Mouse (Mus musculus) neural tube, postnatal 0 days (tissue): ENCODE measurements around the gene Nptn. TPM values are rescaled to one million over a fixed set of nuclear protein-coding genes. Genes with fewer than 3 reads are reported as not detected.

Experiments
- polyA plus RNA-seq: library from polyadenylated mRNA; unstranded; fragments of >200 nt; fragmentation: Nextera tagmentation; extraction: Ambion mirVana; gene quantifications from 2 replicates; pipeline ENCODE4 v1.2.1, GENCODE M21; 2015

The Nptn gene
- polyA plus RNA-seq: 313 and 331 TPM in 2 replicates

GRCm38 (mm10) chr9:58581958-58582540 lies at the start of gene Nptn:
Gene Nptn, plus strand, starts transcription at chr9:58582240.

GRCm38 (mm10) chr9:58554908-58555684 lies 26.9 kb upstream of the Nptn start, which contains the start of gene Cd276:
Gene Cd276, minus strand, starts transcription at chr9:58555437.

Other genes starting within 250 kb of the Nptn start
- gene Tbc1d21, start 211.8 kb upstream of the Nptn start, polyA plus RNA-seq: not detected in 2 replicates
- 10.6 and 12.5 TPM in 2 replicates for gene Insyn1, start 93.6 kb upstream of the Nptn start, polyA plus RNA-seq
- gene Cd276, start 26.8 kb upstream of the Nptn start, polyA plus RNA-seq: 16.0 and 19.9 TPM in 2 replicates
- 2.6 and 2.9 TPM in 2 replicates for gene Rec114, start 161.7 kb downstream of the Nptn start, polyA plus RNA-seq
- 4.8 and 5.9 TPM in 2 replicates for gene Hcn4, start 241.2 kb downstream of the Nptn start, polyA plus RNA-seq